Mouse (Mus musculus) liver (tissue): ENCODE data around the gene Socs1.
"Not testable (repeated sequence)": the region's sequence is repeated elsewhere in the genome, so short reads cannot be mapped to it uniquely, and the experiment has no call there.

Experiments used
- DNase-seq: peaks from one replicate; pipeline ENCODE4 v3.0.0-alpha.2; 2020; ENCODE audit warnings: mixed read lengths

The Socs1 gene

DNA sequence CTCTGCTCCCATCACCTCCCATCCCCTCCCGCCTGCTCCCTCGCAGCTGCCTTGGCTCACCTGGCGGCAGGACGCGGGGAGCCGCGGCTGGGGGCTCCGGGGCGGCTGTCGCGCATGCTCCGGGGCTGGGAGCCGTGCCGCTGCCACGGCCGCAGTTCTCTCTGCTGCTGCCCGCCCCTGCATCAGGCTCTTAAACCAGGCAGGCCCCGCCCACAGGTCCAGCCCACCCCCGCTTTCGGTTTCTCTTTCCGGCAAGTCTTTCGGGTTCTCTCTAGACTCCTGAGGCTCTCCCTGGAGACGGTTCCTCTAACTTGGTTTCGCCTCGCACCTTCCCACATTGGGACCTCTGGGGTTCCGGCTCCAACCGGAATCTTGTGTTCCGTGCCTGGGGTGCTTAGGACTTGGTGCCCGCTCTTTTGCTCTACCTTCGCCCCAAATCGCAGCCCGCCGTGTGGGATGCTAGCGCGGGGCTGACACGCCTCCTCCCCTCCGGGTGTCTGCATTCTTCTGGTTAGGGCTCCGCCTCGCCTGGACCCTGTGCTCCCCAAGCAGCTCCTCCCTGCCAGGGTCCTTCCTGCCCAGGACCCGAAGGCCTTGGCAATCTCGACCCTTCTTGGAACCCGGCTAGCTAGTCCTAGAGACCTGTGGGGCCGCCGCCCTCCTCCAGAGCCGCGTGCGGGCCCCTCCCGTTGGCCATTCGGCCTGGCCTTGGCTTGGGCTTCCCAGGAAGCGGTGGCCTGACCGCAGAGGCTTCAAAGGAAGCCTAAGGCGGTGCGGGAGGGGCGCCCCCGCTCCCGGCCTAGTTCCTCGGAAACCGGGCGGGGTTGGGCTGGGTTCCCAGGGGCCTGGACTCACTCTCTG is at the start of gene Socs1:
TSS of gene Socs1 (minus strand) at position 166 of the 861 bp plus-strand sequence.
- peak; percentile 90 for DNase-seq

DNA sequence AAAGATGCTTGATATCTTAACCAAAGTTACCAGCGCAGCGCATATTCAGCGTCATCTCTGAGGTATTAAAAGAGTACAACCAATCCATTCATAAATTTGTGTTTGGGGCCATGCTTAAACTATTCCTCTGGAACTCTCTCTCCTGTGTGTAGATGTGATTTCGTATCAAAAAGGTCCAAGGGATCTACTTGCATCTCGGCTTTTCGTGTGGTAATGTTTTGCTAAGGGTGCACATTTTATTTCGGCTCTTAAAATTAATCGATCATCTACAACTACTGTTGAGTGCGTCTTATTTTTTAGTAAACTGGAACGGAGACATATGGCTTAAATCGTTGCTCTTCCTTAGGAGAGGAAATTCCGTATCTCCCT is 49.2 kb upstream of the Socs1 start:
- no peak for DNase-seq

DNA sequence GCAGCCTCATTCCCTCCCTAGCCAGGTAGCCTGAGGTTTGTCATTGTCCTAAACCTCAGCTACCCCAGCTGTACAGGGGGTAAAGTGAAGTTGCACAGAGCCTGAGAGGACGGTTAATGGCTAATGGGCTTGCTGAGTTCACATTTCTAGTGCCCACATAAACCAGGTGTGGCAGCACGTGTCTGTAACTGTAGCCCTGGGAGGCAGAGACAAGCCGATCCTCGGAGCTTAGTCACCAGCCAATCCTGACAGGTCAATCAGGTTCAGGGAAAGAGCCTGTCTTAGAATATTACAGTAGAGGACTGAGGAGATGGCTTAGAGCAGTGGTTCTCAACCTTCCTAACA is 43.1 kb upstream of the Socs1 start:
- DNase-seq = no peak

DNA sequence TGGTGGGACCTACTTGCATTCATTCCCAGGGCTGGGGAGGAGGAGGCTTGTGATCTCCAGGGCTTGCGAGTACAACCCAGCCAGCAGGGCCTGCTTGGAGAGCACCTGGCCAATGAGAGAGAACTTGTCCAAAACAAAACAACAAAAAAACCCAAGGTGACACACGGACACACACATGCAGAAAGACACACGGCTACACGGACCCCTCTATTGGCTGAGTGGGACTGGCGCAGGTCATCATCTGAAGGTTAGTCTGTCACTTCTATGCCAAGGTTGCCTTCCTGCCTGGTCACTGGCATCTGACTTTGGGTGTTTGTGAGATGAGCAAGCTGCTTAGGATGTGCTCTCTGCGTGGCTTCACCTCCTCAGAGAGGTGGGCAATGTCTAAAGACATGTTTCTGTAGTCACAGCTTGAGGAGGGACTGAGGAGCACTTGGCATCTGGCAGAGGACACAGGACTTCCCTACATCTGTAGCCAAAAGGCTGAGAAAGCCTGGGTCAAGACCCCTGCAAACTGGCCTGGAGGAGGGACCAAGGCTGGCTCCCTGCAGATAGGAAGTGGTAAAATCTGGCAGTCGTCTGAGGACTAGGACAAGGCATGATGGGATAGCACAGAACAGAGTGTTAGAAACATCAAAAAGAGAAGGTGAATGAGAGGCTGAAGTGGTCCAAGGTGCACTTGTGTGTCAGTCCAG is 42.6 kb upstream of the Socs1 start:
- DNase-seq = no peak

DNA sequence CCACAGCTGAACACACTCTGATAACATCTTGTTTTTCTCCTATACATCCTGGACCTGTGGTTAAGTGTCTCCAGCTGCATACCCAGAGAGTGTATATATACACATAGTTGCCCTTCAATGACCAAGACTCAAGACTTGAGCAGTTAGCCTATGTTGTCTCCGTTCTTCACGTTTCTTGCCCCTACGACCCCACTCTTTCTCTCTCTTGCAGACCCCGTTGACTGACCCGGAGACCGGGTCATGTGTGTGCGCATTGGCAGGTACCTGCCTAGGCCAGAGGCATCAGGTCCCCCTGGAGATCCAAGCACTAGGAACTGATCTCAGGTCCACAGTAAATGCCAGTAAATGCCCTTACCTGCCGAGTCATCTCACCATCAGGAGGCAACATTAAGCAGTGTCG is 41.9 kb upstream of the Socs1 start:
- DNase-seq = no peak

DNA sequence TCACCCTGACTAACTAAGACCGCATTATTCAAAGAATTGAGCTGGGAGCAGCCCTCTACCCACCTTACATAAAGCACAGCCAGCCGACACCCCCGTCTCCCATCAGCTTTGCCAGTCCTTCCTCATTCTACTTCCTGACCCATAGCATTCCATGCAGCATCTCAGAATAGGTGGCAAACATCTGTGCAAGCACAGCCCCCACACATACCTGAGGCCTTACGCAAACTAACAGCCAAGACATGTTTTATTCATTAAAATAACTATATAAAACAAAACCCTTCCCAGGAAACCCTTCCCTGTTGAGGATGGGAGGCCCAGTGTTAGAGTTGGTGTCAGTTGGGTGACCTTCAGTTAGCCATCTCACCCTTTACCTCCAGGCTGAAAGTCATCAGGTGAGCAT is 40.5 kb upstream of the Socs1 start:
- DNase-seq = no peak

DNA sequence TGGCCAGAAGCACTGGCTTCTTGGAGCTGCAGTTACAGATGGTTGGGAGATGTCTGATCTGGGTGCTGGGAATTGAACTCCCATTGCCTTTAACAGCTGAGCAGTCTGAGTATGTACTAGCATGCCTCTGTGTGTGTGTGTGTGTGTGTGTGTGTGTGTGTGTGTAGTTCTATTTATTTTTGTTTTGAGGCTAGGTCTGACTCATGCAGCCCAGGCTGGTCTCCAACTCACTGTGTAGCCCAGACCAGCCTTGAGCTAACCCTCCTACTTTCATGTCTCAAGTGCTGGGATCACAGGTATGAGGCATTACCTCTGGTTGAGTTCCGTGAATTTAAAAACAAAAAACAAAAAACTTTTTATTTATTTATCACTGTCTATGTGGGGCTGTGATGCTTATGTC is 39.2 kb upstream of the Socs1 start:
- no peak for DNase-seq

DNA sequence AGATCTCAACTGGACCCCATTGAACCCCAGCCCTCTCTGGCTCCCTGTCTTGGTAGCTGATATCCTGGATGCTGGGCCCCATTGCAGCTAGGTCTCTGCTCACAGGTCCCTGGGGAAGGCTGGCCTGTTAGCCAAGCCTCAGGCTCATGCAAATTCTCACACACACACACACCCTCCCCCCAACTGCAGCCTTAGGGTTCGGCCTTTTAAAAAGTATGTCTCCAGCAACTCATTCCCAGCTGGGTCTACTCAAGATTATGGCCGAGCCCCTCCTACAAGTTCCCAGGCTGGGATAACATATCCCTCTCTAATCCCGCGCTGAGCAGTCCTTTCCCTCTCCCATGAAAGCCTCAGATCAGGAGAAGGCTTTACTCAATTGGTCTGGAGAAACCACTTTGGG is 36.1 kb upstream of the Socs1 start:
- DNase-seq = no peak

DNA sequence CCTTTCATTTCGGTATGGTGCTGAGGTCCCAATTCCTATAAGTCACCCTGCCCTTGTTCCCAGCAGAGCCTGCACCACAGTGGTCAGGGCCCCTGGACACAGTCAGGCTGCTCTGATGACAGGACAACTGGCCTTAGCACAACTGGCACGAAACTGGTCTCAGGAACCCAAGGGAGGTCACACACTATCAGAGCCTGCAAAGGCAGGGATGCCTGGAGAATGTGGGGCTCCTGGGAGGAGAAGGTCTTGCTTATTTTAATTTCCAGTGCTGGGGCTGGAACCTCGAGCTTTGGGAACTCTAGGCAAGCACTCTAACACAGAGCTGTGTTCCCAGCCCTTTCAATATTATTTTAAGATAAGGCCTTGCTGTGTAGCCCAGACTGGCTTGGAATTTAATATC is 34.6 kb upstream of the Socs1 start:
- no peak for DNase-seq

DNA sequence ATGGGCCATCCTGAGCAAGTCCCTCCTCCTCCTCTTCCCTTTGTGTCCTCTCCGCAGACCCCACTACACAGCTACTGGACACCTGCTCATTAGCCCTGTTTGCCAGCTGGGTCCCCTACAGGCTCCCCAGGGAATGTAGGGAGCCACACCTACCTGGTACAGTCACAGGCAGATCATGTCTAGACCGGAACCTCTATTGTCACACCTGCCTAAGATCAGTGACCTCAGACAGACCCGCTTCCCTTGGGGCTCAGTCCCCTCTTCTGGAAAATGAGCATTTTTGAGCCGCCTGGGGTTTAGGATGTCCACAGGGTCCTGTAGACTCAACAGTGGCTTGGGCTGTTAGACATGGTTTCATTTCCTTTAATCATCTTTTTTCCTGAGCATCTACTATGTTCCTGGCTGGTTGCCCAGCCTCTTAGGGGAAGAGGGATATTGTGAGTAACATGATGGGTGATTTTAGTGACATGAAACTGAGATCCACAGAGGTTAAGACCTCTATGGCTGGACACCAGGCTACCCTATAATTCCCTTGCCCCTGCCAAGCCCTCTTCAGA is 33.3 kb upstream of the Socs1 start:
- no peak for DNase-seq

DNA sequence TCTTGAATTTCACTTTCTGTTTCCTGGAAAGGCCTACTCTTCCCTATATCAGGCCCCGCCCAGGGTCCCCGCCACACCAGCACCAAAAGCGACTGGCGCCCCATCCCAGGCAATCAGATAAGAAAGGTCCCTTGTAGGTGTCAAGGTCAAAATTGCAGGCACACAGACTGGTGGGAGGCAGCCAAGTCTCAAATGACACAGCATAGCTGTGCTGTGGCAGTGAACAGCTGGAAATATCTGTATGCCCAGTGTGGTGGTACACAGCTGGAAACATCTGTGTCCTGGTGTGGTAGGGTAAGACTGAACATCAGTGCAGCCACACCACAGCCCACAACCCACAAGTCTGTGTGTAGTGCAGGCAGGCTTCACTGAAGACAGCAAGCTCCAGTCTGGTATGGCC is 29.5 kb upstream of the Socs1 start:
- DNase-seq = peak; percentile 40

DNA sequence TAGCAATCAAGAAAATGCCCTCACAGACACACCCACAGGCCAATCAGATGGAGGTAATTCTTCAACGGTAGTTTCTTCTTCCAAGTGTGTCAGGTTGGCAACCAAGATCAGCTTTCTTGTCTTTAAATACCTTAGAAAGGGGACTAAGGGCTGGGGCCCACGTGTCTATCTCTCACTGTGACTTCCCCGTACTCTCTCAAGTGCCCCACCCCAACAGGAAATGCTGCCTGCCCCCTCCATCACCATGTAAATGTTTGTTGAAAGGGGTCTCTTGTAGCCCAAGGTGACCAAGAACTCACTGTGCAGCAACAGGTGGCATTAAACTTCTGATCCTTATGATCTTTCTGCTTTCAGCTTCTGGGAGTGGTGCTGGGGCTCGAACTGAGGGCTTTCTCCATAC is 28.4 kb upstream of the Socs1 start:
- DNase-seq = no peak

DNA sequence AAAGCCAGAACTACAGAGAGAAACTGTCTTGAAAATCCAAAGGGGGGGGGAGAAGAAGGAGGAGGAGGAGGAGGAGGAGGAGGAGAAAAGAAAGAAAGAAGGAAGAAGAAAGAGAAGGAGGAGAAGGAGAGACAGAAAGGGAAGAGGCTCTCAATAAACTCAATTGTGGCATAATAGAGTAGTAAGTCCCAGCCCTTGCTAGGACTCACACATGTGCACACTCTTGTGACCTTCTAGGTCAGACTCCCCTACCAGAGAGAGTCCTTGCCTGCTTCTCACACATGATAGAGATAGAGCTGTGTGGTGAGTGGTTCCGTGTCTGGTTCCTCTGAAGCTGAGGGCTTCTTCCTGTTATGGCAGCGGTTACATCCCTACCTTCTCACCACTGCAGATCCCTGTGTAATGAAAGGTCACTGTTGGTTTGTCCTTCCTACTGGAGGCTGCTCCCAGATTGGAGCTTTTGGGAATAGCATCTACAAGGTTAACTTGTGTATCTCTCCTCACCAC is 27.6 kb upstream of the Socs1 start, which contains the start of gene Gm11172:
TSS of gene Gm11172 (plus strand) at position 51 of the 507 bp plus-strand sequence.
- DNase-seq = no peak

DNA sequence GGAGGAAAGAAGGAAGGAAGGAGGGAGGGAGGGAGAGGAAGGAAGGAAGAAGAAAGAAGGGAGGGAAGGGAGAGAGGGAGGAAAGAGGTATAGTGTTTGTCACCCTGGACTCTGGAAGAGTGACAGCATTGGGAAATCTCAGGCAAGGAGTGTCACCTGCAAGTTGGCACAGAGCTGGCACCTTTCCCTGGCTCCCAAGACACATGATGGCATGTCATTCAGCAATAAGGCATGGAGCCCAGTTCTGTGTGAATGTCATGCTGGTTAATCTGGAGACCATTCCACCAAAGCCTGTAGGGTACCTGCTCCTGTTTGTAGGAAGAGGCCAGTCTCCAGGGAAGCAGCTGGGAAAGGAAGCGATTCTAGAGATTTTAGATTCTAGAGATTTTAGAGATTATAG is 25.0 kb upstream of the Socs1 start:
- DNase-seq = no peak

DNA sequence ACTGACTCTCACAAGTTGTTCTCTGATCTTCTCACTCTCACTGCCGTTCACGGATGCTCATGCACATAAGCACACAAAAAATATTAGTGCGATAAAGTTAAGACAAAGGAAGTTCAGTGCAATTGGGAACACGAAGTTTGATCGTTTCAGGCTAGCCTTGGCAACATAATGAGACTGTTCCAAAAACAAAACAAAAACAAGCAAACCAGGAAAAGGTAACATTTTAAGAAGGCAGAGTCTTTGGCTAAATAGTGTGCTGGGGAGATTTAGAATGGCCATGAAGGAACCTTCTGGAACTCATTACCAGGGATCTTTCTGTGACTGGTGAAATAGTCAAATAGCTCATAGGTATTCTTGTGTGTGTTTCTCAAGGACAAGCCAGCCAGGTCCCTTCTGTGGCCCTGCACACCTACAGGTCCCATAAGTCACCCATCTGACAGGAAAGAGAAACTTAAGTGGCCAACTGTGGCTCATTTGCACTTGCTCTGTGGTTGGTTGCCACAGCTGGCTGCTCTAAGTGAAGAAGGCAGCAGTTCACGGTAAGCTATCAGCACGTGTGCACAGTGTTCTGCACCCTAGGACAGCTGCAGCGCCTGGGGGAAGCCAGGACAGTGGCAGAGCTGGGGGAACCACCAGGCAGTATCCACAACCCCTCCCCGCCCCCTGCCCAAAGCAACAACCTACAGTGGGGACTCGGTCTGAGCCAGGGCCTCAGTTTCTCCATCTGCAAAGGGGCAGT is 20.6 kb upstream of the Socs1 start, which contains the start of gene Prm1:
TSS of gene Prm1 (minus strand) at position 51 of the 739 bp plus-strand sequence.
- no peak for DNase-seq

DNA sequence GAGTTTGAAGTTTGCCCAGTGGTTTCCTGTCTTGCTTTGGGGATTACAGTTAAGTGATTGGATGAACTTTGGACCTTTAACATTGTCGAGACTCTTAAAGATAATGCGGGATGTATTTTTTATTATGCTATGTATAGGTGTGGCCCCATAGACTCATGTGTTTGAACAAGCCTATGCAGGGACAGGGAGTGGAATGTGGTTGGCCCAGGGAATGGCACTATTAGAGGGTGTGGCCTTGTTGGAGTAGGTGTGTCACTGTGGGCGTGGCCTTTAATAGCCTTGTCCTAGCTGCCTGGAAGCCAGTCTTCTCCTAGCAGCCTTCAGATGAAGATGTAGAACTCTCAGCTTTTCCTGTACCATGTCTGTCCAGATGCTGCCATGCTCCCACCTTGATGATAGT is 17.1 kb upstream of the Socs1 start:
- not testable (repeated sequence) for DNase-seq

DNA sequence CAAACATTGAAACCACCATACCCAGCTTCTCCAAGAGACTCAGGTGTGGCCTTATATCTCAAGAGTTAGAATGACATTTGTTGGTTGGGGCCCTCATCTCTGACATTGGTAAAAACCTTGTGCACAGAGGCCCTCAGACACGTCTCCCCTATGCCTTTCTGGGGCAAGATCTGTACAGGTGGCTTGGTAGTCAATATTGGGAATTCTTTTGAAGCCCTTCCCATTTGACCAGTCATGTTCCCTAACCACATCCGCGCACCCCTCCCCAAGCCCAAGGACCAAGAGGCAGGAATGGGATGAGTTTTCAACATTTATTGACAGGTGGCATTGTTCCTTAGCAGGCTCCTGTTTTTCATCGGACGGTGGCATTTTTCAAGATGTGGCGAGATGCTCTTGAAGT is 10.7 kb upstream of the Socs1 start, which contains the start of gene Prm2:
TSS of gene Prm2 (minus strand) at position 101 of the 400 bp plus-strand sequence.
- no peak for DNase-seq

DNA sequence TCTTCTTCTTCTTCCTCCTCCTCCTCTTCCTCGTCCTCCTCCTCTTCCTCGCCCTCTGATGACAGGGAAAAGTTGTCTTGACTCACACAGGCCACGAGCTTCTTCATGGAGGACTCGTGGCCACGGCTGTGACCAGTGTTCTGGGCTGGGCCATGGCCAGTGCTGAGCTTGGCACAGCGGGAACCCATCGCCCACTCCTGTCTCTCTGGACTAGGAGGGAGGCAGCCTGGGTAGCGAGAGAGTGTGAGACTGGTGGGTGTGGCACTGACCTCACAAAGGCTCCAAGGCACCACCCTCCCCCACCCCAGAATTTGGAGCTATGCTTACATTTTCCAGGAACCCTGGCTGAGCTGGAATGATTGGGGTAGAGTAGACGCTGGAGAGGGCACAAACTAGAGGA is 5.4 kb upstream of the Socs1 start, which contains the start of gene Prm3:
TSS of gene Prm3 (minus strand) at position 213 of the 400 bp plus-strand sequence.
- DNase-seq = no peak

DNA sequence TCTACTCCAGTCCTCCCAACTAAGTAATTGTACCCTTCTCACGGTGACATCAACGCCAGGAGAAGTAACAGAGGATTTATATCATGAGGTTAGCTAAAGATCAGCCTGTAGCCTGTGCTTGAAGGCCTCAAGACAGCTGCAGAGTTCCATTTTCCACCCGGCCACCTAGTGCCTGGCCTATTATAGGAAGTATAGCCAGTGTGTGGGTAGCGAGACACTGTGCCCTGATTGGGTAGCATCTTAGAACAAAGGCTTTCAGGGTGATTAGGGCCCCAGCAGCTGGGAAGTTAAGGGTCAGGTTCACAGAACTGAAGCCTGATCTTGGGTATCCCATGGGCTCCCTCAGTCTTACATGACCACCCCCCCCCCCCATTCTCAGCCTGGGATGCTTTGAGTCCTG is 3.5 kb upstream of the Socs1 start:
- DNase-seq = no peak

DNA sequence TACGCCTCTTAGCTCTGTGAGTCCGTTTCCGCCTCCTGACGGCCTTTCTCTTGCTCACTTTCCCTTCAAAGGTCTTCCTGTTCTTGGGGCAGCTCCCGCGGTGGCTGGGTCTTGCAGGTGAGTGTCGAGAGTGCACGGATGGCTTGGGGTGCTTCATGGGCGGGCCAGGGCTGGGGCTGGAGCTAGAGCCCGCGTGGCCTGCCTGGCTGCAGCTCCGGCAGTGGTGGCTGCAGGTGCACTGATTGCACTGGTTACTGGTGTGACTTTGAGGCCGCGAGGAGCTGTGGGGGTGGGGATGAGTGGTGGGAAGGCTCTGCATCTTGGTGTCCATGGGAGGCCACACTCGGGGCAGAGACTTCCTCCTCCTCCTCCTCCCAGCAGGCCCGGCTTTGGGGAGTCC is 2.9 kb upstream of the Socs1 start, which contains the start of gene Tnp2:
TSS of gene Tnp2 (minus strand) at position 390 of the 400 bp plus-strand sequence.
- no peak for DNase-seq

DNA sequence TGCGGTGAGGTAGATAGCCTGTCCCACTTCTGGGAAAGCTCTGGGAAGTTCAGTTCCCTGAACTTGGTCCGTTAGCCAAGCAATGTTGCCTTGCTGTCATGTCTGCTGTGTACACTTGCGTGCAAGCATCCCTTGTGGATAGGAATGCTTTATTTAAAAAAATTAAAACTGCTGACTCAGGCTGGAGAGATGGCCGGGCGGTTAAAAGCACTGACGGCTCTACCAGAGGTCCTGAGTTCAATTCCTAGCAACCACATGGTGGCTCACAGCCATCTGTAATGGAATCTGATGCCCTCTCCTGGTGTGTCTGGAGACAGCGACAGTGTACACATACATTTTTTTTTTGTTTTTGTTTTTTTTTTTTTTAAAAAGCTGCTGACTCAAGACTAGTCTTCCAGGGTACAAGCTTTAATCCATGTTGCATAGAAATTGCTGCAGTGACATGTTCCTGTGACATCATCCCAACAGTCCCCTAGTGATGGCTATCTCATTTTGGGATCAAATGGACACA is 2.3 kb upstream of the Socs1 start:
- no peak for DNase-seq

DNA sequence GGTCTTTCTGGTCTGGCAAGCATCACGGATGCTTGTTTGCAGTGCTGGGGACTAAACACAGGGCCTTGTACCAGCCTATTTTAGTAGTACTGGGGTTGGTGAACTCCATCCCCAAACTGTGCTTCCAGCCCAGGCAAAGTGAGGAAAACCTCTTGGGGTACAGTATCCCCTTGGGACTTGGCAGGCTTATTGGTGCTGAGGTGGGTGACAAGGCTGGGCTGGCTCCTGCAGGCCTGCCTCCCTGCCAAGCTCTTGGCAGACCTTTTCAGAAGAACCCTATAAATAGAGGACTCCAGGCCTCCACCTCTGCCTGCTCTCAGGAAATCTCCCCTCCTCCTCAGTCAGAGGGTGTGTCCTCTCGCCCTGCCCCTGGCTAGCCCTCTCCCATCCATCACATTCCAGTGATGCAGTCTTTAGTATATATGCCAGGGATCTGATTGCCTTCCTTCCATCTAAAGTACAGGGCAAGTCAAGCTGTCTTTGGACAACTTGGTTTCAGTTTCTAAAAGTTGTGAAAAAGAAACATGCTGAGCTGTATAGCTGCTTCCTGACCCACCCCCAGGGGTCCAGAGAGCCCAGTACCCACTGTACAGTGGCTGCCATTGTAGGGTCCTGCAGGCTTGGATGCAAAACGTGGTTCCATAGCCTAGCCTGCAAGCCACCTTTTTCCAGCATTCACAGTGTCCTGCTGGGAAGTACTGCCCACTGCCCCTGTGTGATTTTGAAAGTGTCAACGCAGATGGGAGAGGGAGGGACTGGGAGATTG is 1.6 kb upstream of the Socs1 start:
- DNase-seq = no peak
